Mouse (Mus musculus) lung, postnatal 0 days (tissue): Measurements from ENCODE around the gene Pou3f4. TPM values are rescaled to one million over a fixed set of nuclear protein-coding genes. Genes with fewer than 3 reads are reported as not detected.

Experiments used
- ATAC-seq: fragments of 200-750 bp; cut with Nextera tagmentation; 2 replicates; pipeline ENCODE4 v1.8.0; 2017; ENCODE audit warnings: moderate library complexity
- DNase-seq: peaks from one replicate; pipeline ENCODE4 v3.0.0-alpha.2; 2016; ENCODE audit warnings: low spot score
- H3K27ac ChIP-seq: fragments of 300-500 bp; sonication (generic); 2 replicates; pipeline ENCODE4 v1.5.1; 2014; ENCODE audit warnings: antibody characterized with exemption, mild to moderate bottlenecking, low read length, mixed read lengths
- H3K27me3 ChIP-seq: fragments of 300-500 bp; sonication (generic); replicated peaks from 2 replicates; pipeline ENCODE4 v1.6.1; 2014; ENCODE audit warnings: low read length, mixed read lengths; ENCODE audit not compliant: insufficient read depth
- H3K36me3 ChIP-seq: fragments of 300-500 bp; sonication (generic); 2 replicates; pipeline ENCODE4 v1.6.1; 2014; ENCODE audit warnings: low read length, mixed read lengths; ENCODE audit not compliant: insufficient read depth
- H3K4me1 ChIP-seq: fragments of 300-500 bp; sonication (generic); 2 replicates; pipeline ENCODE4 v1.6.1; 2014; ENCODE audit warnings: antibody characterized with exemption, low read depth, low read length, mixed read lengths; ENCODE audit not compliant: insufficient read depth
- H3K4me2 ChIP-seq: fragments of 300-500 bp; sonication (generic); replicated peaks from 2 replicates; pipeline ENCODE4 v1.6.1; 2014; ENCODE audit warnings: low read depth, mild to moderate bottlenecking, low read length, moderate library complexity, mixed read lengths
- H3K4me3 ChIP-seq: fragments of 300-500 bp; sonication (generic); 2 replicates; pipeline ENCODE4 v1.5.1; 2014; ENCODE audit warnings: low read depth, low read length
- H3K9ac ChIP-seq: fragments of 300-500 bp; sonication (generic); replicated peaks from 2 replicates; pipeline ENCODE4 v1.6.1; 2014; ENCODE audit warnings: low read depth, mild to moderate bottlenecking
- H3K9me3 ChIP-seq: fragments of 300-500 bp; sonication (generic); 2 replicates; pipeline ENCODE4 v1.6.1; 2016; ENCODE audit warnings: low read length, mixed read lengths
- CTCF ChIP-seq: IDR thresholded peaks from 2 replicates; pipeline ENCODE4 v1.5.1; 2016; ENCODE audit warnings: antibody characterized with exemption, mild to moderate bottlenecking
- EP300 ChIP-seq: IDR thresholded peaks from 2 replicates; pipeline ENCODE4 v1.6.1; 2016; ENCODE audit warnings: antibody characterized with exemption, mild to moderate bottlenecking, control low read depth
- WGBS: fragments of 180-500 bp; shearing (Covaris S2); extraction: QIAGEN DNeasy Blood & Tissue Kit; methylation state at CpG from one replicate; pipeline ENCODE4 v1.1.7; 2014; 5-methylcytosine and 5-hydroxymethylcytosine counted together
- polyA plus RNA-seq: library from polyadenylated mRNA; unstranded; fragments of >200 nt; fragmentation: Nextera tagmentation; extraction: Ambion mirVana; gene quantifications from 2 replicates; pipeline ENCODE4 v1.2.1, GENCODE M21; 2015

Gene Pou3f4
- polyA plus RNA-seq, 1 experiment from 2014 or later, result not detected

DNA sequence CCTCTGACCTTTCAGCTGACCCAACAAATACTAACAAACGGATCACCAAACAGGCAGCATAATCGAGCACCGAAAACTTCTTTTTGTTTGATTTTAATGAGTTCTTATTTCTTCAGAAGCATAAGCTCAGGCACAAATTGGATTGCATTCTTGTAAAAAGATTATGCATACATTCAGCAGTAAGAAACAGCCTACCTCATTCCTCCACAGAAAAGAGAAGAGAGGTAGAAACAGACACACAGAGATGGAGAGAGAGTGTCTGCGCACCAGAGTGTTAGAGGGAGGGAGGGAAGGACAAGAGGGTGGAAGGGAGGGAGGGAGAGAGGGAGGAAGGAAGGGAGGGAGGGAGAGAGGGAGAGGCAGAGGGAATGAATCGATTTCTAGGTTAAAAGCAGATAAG lies 2.0 kb upstream of the Pou3f4 start:
- no peak for ATAC-seq
- Histone ChIP-seq H3K27ac (no peak overlapping the region), H3K4me3 (no peak overlapping the region), H3K9ac (no peak overlapping the region), H3K4me2 (no peak overlapping the region), H3K27me3 (no peaks in the 10 kb centered on the region; the same call in 1 of the 2 replicates), H3K36me3 (no peaks in the 10 kb centered on the region), H3K9me3 (no peaks in the 10 kb centered on the region), H3K4me1 (no peaks in the 10 kb centered on the region)
- no peak for DNase-seq
- 25% methylated on average over 5 of the region's 5 CpGs for WGBS
- TF ChIP-seq CTCF (no peak), EP300 (no peak)

DNA sequence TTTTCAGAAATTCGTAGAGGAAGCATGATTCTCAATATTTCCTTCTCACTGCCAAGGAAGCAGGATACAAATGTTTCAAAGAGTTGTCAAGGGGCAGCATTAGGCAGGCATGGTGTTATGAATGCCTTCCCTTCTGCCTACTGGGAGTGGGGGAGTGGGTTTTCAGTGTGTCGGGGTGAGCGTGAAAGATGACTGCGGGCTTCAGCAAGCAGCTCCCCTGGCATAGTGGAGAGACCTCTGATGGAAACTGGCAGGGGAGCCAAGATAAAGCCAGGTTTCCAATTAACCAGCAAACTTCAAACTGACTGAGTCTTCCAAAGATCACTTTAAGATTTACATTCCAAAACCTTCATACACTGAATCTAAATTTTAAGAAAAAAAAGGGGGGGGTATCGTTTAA lies 679 bp upstream of the Pou3f4 start:
- Histone ChIP-seq H3K27ac (no peak overlapping the region), H3K4me3 (no peak overlapping the region), H3K36me3 (no peaks in the 10 kb centered on the region), H3K27me3 (no peaks in the 10 kb centered on the region; the same call in 1 of the 2 replicates), H3K4me1 (no peaks in the 10 kb centered on the region), H3K9ac (no peak overlapping the region), H3K9me3 (no peaks in the 10 kb centered on the region), H3K4me2 (no peak overlapping the region)
- DNase-seq (no peak), ATAC-seq (no peak)
- 14% methylated on average over 5 of the region's 5 CpGs for WGBS
- no peak for TF ChIP-seq EP300
- TF ChIP-seq CTCF, result no peak

DNA sequence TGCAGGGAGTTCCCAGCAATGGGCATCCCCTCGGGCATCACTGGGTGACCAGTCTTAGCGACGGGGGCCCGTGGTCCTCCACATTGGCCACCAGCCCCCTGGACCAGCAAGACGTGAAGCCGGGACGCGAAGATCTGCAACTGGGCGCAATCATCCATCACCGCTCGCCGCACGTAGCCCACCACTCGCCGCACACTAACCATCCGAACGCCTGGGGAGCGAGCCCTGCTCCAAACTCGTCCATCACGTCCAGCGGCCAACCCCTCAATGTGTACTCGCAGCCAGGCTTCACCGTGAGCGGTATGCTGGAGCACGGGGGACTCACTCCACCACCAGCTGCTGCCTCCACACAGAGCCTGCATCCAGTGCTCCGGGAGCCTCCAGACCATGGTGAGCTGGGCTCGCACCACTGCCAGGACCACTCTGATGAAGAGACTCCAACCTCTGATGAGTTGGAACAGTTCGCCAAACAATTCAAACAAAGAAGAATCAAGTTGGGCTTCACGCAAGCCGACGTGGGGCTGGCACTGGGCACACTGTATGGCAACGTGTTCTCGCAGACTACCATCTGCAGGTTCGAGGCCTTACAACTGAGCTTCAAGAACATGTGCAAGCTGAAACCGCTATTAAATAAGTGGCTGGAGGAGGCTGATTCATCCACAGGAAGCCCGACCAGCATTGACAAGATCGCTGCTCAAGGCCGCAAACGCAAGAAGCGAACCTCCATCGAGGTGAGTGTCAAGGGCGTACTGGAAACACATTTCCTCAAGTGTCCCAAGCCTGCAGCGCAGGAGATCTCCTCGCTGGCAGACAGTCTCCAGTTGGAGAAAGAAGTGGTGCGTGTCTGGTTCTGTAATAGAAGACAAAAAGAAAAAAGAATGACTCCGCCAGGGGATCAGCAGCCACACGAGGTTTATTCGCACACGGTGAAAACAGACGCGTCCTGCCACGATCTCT lies 790 bp downstream of the Pou3f4 start:
- DNase-seq (no peak), ATAC-seq (no peak)
- TF ChIP-seq EP300 (no peak), CTCF (no peak)
- H3K4me1 ChIP-seq, result no peaks in the 10 kb centered on the region
- WGBS, result 12% methylated on average over 52 of the region's 52 CpGs
- no peaks in the 10 kb centered on the region; the same call in 1 of the 2 replicates for H3K27me3 ChIP-seq
- no peaks in the 10 kb centered on the region for H3K9me3 ChIP-seq
- no peak overlapping the region for H3K27ac ChIP-seq
- no peaks in the 10 kb centered on the region for H3K36me3 ChIP-seq
- H3K4me2 ChIP-seq, result peak overlapping the region; percentile 28
- H3K9ac ChIP-seq, result no peak overlapping the region
- peak overlapping the region; percentile 12; the same call in 1 of the 2 replicates for H3K4me3 ChIP-seq

DNA sequence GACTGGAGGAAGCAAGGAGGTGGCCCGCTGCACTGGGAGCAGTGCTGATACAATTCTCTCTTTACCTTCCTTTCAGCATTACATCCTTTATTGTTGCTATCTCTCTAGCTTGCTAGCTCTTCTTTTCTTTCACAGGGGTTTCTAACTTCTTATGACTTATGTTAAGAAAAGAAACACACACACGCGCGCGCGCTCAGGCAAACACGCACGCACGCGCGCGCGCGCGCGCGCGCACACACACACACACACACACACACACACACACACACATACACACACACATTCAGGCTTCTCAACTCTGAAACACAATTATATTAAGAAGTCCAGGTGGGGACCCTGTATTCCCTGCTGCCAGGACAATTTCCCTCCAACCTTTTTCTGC lies 1.5 kb downstream of the Pou3f4 start:
- ATAC-seq (no peak), DNase-seq (no peak)
- Histone ChIP-seq H3K9me3 (no peaks in the 10 kb centered on the region), H3K27ac (no peak overlapping the region), H3K4me3 (no peak overlapping the region), H3K27me3 (no peaks in the 10 kb centered on the region; the same call in 1 of the 2 replicates), H3K9ac (no peak overlapping the region), H3K36me3 (no peaks in the 10 kb centered on the region), H3K4me2 (0 out of 2 replicates have a peak overlapping the region, but pooled peaks have one; percentile 8), H3K4me1 (no peaks in the 10 kb centered on the region)
- whole genome bisulfite sequencing, result 24% methylated on average over 10 of the region's 18 CpGs
- TF ChIP-seq CTCF (no peak), EP300 (no peak)

DNA sequence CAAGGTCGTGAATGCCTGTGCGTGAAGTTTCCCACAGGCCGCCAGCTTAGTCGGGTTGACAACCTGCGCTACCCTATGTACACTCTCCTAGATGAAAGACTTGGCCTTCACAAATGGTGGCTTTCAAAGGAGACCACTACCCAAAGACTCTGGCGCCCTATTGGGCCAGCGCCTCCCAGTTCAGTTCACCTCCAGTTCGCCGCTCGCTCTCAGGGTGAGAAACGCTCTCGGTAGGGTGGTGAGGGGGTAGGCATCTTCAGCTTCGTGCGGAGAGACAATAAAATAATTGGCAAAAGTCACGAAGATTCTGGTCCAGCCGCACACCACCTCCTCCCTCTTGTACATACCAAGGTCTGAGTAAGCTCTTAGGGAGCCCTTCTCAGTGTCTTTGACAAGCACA lies 2.5 kb downstream of the Pou3f4 start:
- Histone ChIP-seq H3K27me3 (no peaks in the 10 kb centered on the region; the same call in 1 of the 2 replicates), H3K27ac (no peak overlapping the region), H3K9me3 (no peaks in the 10 kb centered on the region), H3K36me3 (no peaks in the 10 kb centered on the region), H3K9ac (no peak overlapping the region), H3K4me1 (no peaks in the 10 kb centered on the region), H3K4me3 (no peak overlapping the region), H3K4me2 (no peak overlapping the region)
- no peak for DNase-seq
- ATAC-seq, result no peak
- TF ChIP-seq EP300, result no peak
- no peak for TF ChIP-seq CTCF
- 12% methylated on average over 16 of the region's 16 CpGs for WGBS

DNA sequence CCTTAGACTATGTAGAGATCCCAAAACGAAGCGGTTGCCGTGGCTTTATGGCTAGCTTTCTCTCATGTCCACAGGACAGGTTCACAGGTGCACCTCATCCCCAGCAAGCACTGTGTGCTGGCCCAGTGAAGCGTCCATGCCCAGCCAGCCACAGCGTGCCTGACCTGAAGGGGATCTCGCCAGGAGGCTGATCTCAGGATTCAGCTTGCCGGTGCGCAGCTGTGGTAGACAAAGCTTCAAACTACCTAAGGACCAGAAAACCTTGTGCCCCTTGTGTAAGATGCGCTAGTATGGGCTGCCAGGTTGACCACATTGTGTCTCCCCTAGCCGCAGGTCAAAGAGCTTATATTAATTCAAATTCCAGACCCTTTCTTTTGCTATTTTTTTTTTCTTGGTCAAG lies 3.1 kb downstream of the Pou3f4 start:
- no peak overlapping the region for H3K9ac ChIP-seq
- no peak for ATAC-seq
- H3K4me3 ChIP-seq, result no peak overlapping the region
- no peaks in the 10 kb centered on the region for H3K9me3 ChIP-seq
- H3K36me3 ChIP-seq, result no peaks in the 10 kb centered on the region
- no peak overlapping the region for H3K27ac ChIP-seq
- TF ChIP-seq EP300, result no peak
- no peak overlapping the region for H3K4me2 ChIP-seq
- WGBS, result 14% methylated on average over 10 of the region's 10 CpGs
- no peaks in the 10 kb centered on the region for H3K4me1 ChIP-seq
- H3K27me3 ChIP-seq, result no peaks in the 10 kb centered on the region; the same call in 1 of the 2 replicates
- no peak for DNase-seq
